Mouse (Mus musculus): ENCODE measurements around the gene Cks2.

Cks2 gene

DNA sequence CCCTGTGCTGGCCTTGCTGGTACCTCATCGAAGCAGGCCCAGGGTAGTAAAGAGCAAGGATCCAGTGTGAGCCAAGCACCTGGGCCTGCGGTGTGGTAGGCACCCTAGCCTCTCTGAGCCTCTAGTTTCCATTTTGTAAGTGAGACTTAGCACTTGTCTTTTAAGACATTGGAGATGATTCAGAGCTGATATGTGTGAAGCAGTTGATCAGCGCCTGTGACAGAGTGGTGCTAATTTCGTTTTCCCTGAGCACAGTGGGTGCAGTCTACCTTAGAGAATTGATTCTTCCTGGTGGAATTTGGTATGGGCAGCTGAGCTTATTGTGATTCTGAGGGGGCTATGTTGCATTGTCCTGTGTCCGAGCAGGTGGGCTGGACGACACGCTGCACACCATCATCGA lies 36.6 kb downstream of the Cks2 start:
- DNase-seq: no peak

GRCm38 (mm10) chr13:51685290-51685966 lies 40.4 kb downstream of the Cks2 start:
- no peak for DNase-seq

DNA sequence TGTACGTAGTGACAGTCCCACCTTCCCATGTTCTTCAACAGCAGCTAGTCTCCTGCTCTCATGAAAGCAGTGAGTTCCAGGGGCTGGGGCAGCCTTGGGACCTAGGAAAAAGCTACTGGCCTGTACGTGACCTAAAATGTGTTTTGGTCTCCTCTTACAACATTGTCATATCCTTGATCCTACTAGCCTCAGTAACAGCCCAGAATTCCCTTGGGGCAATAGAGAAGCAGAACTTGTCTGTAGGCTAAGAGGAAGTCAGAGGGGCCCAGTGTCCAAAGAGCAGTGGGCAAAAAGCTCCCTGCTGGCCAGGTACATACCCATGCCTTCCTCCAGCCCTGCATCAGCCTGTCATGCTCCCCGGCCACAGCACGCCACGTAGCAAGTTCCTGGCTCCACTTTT lies 41.9 kb downstream of the Cks2 start:
- DNase-seq: no peak

GRCm38 (mm10) chr13:51688688-51689087 lies 43.7 kb downstream of the Cks2 start:
- DNase-seq: no peak

DNA sequence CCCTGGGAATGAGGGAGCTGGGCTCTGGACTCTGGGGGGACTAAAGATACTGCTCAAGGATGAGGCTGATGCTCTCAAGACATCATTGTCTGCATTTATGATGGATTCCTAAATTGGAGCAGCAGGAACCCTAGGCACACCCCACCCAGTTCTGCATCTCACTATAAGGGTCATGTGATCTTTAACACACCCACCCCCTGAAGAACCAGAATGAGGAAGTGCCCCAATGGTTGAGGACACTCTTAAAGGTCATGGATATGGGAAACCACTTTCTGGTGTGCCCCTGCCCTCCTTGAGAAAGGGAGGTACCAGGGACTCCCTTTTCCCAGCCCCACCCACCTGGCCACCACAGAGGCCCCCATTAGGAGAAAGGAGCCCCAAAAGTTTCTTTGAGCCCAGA lies 51.4 kb downstream of the Cks2 start:
- no peak for DNase-seq

GRCm38 (mm10) chr13:51697455-51697854 lies 52.4 kb downstream of the Cks2 start:
- no peak for DNase-seq

- DNase-seq: no peak
These were observed 52.9 kb downstream of the Cks2 start for GRCm38 (mm10) chr13:51697897-51698296.

- no peak for DNase-seq
These were observed 53.3 kb downstream of the Cks2 start for GRCm38 (mm10) chr13:51698318-51698717.

All from right cerebral cortex, postnatal 4 days (tissue).